Mouse (Mus musculus) limb, embryonic 10.5 days (tissue): ENCODE data around the gene Mau2. TPM values are rescaled to one million over a fixed set of nuclear protein-coding genes. Genes with fewer than 3 reads are reported as not detected.

Source experiments
- DNase-seq: peaks from one replicate; pipeline ENCODE4 v3.0.0-alpha.2; 2017; ENCODE audit warnings: low spot score
- H3K27ac ChIP-seq: fragments of 300-500 bp; sonication (generic); 2 replicates; pipeline ENCODE4 v1.5.1; 2016; ENCODE audit warnings: mild to moderate bottlenecking
- H3K27me3 ChIP-seq: fragments of 300-500 bp; sonication (generic); 2 replicates; pipeline ENCODE4 v1.6.1; 2016; ENCODE audit warnings: low read depth, mild to moderate bottlenecking; ENCODE audit not compliant: poor library complexity, severe bottlenecking
- H3K36me3 ChIP-seq: fragments of 300-500 bp; sonication (generic); 2 replicates; pipeline ENCODE4 v1.6.1; 2016; ENCODE audit warnings: mild to moderate bottlenecking, moderate library complexity
- H3K4me1 ChIP-seq: fragments of 300-500 bp; sonication (generic); 2 replicates; pipeline ENCODE4 v1.6.1; 2016
- H3K4me3 ChIP-seq: fragments of 300-500 bp; sonication (generic); 2 replicates; pipeline ENCODE4 v1.5.1; 2016; ENCODE audit warnings: mild to moderate bottlenecking, moderate library complexity
- H3K9me3 ChIP-seq: fragments of 300-500 bp; sonication (generic); replicated peaks from 2 replicates; pipeline ENCODE4 v1.6.1; 2016; ENCODE audit warnings: mild to moderate bottlenecking
- WGBS: fragments of 180-500 bp; shearing (Covaris S2); methylation state at CpG from one replicate; pipeline ENCODE4 v1.1.7; 2016; 5-methylcytosine and 5-hydroxymethylcytosine counted together
- polyA plus RNA-seq: library from polyadenylated mRNA; unstranded; fragments of >200 nt; fragmentation: Nextera tagmentation; extraction: Ambion mirVana; gene quantifications from 2 replicates; pipeline ENCODE4 v1.2.1, GENCODE M21; 2016

The Mau2 gene
- 59.5 and 66.7 TPM in 2 replicates for polyA plus RNA-seq

- peak within 1 kb of the TSS; percentile 98 for H3K4me3 ChIP-seq
- peaks cover 23% of the 10 kb centered on the region for H3K36me3 ChIP-seq
- WGBS, result under 1% methylated on average over 65 of the region's 65 CpGs
- peak; percentile 94 for DNase-seq
- H3K27ac ChIP-seq, result peak within 1 kb of the TSS; percentile 92
- peaks cover 28% of the 10 kb centered on the region for H3K4me1 ChIP-seq
- no peaks in the 10 kb centered on the region for H3K27me3 ChIP-seq
- no peaks in the 10 kb centered on the region for H3K9me3 ChIP-seq
These were observed at the start of gene Mau2, which contains the start of gene Sugp1 for GRCm38 (mm10) chr8:70042583-70043455. Gene Mau2, minus strand, starts transcription at chr8:70042734. Gene Sugp1, plus strand, starts transcription at chr8:70042813.

DNA sequence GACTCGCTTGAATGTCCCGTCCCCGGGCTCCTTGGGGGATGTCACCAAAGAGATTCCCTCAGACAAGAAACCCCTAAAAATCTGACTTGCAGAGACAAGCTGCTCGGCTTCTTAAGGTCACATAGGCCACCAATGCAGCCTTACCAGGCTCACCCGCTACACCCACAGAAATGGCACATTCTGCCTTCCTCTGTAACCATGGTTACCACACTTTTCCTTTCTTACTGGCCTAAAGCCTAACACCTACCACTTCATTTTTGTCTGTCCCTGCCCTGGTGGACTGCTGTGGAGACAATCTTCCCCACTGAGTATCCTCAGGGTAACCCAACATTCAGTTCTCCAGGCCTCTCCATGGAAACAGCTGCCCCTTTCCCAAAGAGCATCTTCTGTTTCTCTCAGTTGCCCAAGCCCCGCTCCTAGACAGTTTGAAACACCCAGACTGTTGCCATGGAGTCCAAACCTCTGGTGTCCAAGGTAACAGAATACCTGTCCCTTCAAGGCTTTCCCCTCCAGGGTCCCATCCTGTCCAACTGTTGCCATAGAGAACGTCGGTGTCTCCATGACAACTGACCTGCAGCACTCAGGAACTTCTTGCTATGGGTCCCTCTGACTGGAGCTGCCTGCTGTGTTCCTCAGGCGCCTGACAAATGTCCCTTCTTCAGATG, 46.9 kb upstream of the Mau2 start:
- no peak overlapping the region for H3K27ac ChIP-seq
- no peaks in the 10 kb centered on the region for H3K9me3 ChIP-seq
- 69% methylated on average over 9 of the region's 9 CpGs for WGBS
- no peak for DNase-seq
- H3K4me3 ChIP-seq, result no peak overlapping the region
- no peaks in the 10 kb centered on the region for H3K36me3 ChIP-seq
- H3K27me3 ChIP-seq, result peaks cover 87% of the 10 kb centered on the region
- H3K4me1 ChIP-seq, result peaks cover 21% of the 10 kb centered on the region

DNA sequence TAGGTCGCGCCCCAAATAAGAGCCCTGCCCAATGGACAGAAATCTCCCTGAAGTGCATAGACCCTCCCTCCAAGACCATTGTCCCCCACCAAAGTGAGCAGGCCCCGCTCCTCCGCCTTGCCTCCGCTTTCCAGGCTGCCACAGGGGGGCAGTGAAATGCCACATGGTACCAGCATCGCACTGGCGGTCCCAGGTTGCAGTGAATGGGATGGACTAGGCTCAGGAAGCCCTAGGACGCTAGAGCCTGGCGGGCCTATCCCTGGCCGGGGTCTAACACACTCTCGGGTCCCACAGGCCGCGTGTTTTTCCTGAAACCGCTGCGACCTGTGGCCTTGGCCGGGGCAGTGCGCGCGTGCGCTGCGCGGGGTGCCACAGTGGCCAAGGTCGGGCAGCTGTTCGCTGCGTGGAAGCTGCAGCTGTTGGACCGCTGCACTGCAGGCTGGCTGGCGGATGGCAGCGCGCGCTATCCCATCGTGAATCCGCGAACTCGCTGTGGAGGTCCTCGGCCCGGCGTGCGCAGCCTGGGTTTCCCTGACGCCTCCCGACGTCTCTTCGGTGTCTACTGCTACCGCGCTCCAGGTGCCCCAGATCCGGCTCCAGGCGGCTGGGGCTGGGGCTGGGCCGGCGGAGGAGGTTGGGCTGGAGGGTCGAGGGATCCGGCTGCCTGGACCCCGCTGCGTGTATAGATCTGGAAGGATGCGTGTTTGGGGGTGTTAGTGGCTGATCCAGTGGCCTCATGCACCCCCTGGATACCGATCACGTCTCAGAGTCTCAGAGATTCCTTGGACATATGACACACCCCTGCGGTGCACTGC, 45.5 kb upstream of the Mau2 start:
- H3K4me1 ChIP-seq, result peaks cover 35% of the 10 kb centered on the region
- peak overlapping the region; percentile 52 for H3K4me3 ChIP-seq
- H3K27me3 ChIP-seq, result peaks cover 92% of the 10 kb centered on the region
- no peaks in the 10 kb centered on the region for H3K36me3 ChIP-seq
- peak overlapping the region; percentile 27; the same call in 1 of the 2 replicates for H3K27ac ChIP-seq
- WGBS, result 4% methylated on average over 56 of the region's 56 CpGs
- peak; percentile 81 for DNase-seq
- H3K9me3 ChIP-seq, result no peaks in the 10 kb centered on the region

DNA sequence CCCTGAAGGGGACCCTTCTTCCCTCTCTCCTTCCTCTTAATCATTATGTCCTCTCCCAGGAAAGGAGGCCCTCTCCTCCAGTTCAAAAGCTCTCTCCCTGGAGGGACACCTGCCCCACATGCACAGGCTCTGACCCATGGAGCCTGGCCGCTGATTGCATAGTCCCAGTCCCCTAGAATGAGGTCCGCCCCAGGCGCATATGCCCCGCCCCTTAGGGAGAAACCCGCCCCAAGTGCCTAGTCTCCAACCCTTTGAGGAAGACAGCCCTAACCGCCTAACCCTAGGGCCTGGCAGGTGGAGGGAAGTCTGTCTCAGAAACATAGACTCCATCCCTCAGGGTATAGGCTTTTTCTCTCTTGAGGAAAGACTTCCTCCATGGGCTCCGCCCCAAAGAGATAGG, 44.7 kb upstream of the Mau2 start:
- Histone ChIP-seq H3K27ac (no peak overlapping the region), H3K9me3 (no peaks in the 10 kb centered on the region), H3K27me3 (peaks cover 100% of the 10 kb centered on the region), H3K36me3 (no peaks in the 10 kb centered on the region), H3K4me3 (no peak overlapping the region), H3K4me1 (peaks cover 36% of the 10 kb centered on the region)
- 3% methylated on average over 7 of the region's 7 CpGs for WGBS
- DNase-seq, result no peak

DNA sequence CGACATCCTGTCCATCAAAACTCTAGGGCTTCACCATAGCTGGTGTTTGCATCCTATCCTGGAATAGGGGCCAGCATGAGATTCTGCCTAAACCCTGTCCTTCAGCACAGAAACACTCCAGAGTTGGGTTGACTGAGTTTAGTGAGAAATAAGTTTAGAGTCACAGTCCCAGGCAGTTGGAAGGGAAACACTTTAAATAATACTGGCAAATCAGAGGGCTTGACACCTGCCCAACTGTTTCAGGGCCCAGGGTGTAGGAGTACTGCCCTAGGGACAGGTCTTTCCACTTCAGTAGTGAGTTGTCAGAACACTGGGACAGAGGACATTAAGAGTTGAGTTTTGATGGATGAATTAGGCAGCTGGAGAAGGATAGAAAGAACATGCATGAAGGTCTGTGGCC, 43.6 kb upstream of the Mau2 start:
- no peak for DNase-seq
- H3K4me3 ChIP-seq, result no peak overlapping the region
- WGBS, result 42% methylated on average over 1 of the region's 1 CpGs
- no peaks in the 10 kb centered on the region for H3K36me3 ChIP-seq
- H3K4me1 ChIP-seq, result peaks cover 36% of the 10 kb centered on the region
- no peaks in the 10 kb centered on the region for H3K9me3 ChIP-seq
- H3K27ac ChIP-seq, result no peak overlapping the region
- H3K27me3 ChIP-seq, result peaks cover 100% of the 10 kb centered on the region

GRCm38 (mm10) chr8:70084191-70085065, 41.9 kb upstream of the Mau2 start:
- Histone ChIP-seq H3K4me1 (peaks cover 36% of the 10 kb centered on the region), H3K9me3 (no peaks in the 10 kb centered on the region), H3K27me3 (peaks cover 83% of the 10 kb centered on the region), H3K27ac (no peak overlapping the region), H3K4me3 (peak overlapping the region; percentile 50), H3K36me3 (no peaks in the 10 kb centered on the region)
- WGBS, result 3% methylated on average over 71 of the region's 71 CpGs
- peak; percentile 71 for DNase-seq

GRCm38 (mm10) chr8:70083285-70083684, 40.8 kb upstream of the Mau2 start, which contains the start of gene Hapln4:
Gene Hapln4, plus strand, starts transcription at chr8:70083457.
- peaks cover 34% of the 10 kb centered on the region for H3K4me1 ChIP-seq
- peaks cover 71% of the 10 kb centered on the region for H3K27me3 ChIP-seq
- under 1% methylated on average over 26 of the region's 26 CpGs for WGBS
- peak within 1 kb of the TSS; percentile 50 for H3K4me3 ChIP-seq
- H3K9me3 ChIP-seq, result no peaks in the 10 kb centered on the region
- peak; percentile 85 for DNase-seq
- H3K36me3 ChIP-seq, result no peaks in the 10 kb centered on the region
- H3K27ac ChIP-seq, result no peak within 1 kb of the TSS

DNA sequence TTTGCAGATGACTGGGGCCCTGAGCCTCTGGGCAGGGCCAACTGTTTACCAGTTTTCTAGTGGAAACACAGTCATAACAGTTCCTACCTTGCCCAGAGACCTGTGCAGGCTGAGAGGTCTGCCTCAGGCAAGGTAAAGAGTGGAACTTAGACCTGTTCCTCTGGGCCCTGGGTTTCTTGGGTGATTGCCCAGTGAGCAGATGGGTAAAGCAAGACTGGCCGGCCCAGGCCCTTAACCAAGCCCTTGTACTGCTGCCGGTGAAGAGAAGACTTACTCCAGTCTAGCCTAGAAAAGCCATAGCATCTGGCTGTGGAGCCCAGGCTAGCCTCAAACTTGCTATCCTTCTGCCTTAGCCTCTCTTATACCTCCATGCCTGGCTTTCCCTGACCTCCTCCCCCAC, 39.4 kb upstream of the Mau2 start:
- no peak overlapping the region for H3K4me3 ChIP-seq
- H3K27ac ChIP-seq, result no peak overlapping the region
- no peaks in the 10 kb centered on the region for H3K9me3 ChIP-seq
- peaks cover 23% of the 10 kb centered on the region for H3K4me1 ChIP-seq
- WGBS, result 91% methylated on average over 2 of the region's 2 CpGs
- H3K27me3 ChIP-seq, result peaks cover 58% of the 10 kb centered on the region
- no peaks in the 10 kb centered on the region for H3K36me3 ChIP-seq
- DNase-seq, result no peak

GRCm38 (mm10) chr8:70073682-70074081, 31.1 kb upstream of the Mau2 start:
- WGBS, result 85% methylated on average over 1 of the region's 1 CpGs
- Histone ChIP-seq H3K27me3 (no peaks in the 10 kb centered on the region), H3K4me3 (no peak overlapping the region), H3K27ac (no peak overlapping the region), H3K4me1 (peaks cover 13% of the 10 kb centered on the region), H3K36me3 (peaks cover 37% of the 10 kb centered on the region), H3K9me3 (no peaks in the 10 kb centered on the region)
- DNase-seq, result no peak

DNA sequence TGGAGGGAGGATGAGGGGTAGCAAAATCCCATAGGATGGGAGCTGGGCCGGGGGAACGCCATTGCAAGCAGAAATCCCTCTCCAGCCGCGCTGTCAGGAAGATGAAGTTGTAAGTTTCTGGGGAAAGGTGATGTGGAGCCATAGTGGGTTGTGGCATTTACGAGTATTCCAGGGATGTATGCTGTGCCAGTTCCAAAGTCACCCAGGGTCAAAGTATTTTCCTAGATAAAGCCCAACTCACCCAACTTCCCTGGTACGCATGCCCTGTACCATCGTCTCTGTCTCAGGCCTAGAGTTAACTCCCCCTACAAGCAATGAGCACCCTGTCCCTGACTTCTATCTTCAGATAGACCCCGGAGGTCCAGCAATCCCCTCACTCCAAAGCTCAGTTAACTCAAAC, 30.6 kb upstream of the Mau2 start:
- 62% methylated on average over 8 of the region's 8 CpGs for WGBS
- peaks cover 42% of the 10 kb centered on the region for H3K36me3 ChIP-seq
- H3K4me1 ChIP-seq, result peaks cover 13% of the 10 kb centered on the region
- no peak for DNase-seq
- H3K27ac ChIP-seq, result 0 out of 2 replicates have a peak overlapping the region, but pooled peaks have one; percentile 9
- no peaks in the 10 kb centered on the region for H3K9me3 ChIP-seq
- no peaks in the 10 kb centered on the region for H3K27me3 ChIP-seq
- peak overlapping the region; percentile 40 for H3K4me3 ChIP-seq

- WGBS, result 8% methylated on average over 27 of the region's 27 CpGs
- H3K4me3 ChIP-seq, result peak within 1 kb of the TSS; percentile 40
- DNase-seq, result peak; percentile 46
- no peaks in the 10 kb centered on the region for H3K9me3 ChIP-seq
- no peaks in the 10 kb centered on the region for H3K27me3 ChIP-seq
- H3K36me3 ChIP-seq, result peaks cover 48% of the 10 kb centered on the region
- H3K4me1 ChIP-seq, result peaks cover 13% of the 10 kb centered on the region
- 0 out of 2 replicates have a peak within 1 kb of the TSS, but pooled peaks have one; percentile 9 for H3K27ac ChIP-seq
These were observed 30.0 kb upstream of the Mau2 start, which contains the start of gene Tm6sf2 for GRCm38 (mm10) chr8:70072441-70073069. Gene Tm6sf2, plus strand, starts transcription at chr8:70072924.
